Mouse (Mus musculus): ENCODE data around the gene Aox1.

The Aox1 gene

GRCm38 (mm10) chr1:58065151-58065550, 35.4 kb downstream of the Aox1 start:
- no peak for DNase-seq (ENCODE audit: low spot score in 2 of 2)

GRCm38 (mm10) chr1:58065606-58066005, 35.9 kb downstream of the Aox1 start:
- no peak for DNase-seq (ENCODE audit: low spot score in 2 of 2)

- no peak for DNase-seq (ENCODE audit: low spot score in 2 of 2)
These were observed 39.5 kb downstream of the Aox1 start for GRCm38 (mm10) chr1:58069181-58069580.

GRCm38 (mm10) chr1:58070091-58070490, 40.4 kb downstream of the Aox1 start:
- peak; percentile 39 to 57 for DNase-seq (ENCODE audit: low spot score in 2 of 2)

- DNase-seq (ENCODE audit: low spot score in 2 of 2): no peak
These were observed 41.3 kb downstream of the Aox1 start for GRCm38 (mm10) chr1:58071006-58071405.

GRCm38 (mm10) chr1:58071509-58071908, 41.8 kb downstream of the Aox1 start:
- no peak for DNase-seq (ENCODE audit: low spot score in 2 of 2)

- no peak for DNase-seq (ENCODE audit: low spot score in 2 of 2)
These were observed 42.7 kb downstream of the Aox1 start for GRCm38 (mm10) chr1:58072416-58072815.

- peak in 1 of 2 experiments; percentile 40 for DNase-seq (ENCODE audit: low spot score in 2 of 2)
These were observed 43.4 kb downstream of the Aox1 start for GRCm38 (mm10) chr1:58072991-58073730.

GRCm38 (mm10) chr1:58074266-58074665, 44.5 kb downstream of the Aox1 start:
- DNase-seq (ENCODE audit: low spot score in 2 of 2): no peak

GRCm38 (mm10) chr1:58077882-58078281, 48.2 kb downstream of the Aox1 start:
- DNase-seq (ENCODE audit: low spot score in 2 of 2): no peak

GRCm38 (mm10) chr1:58078390-58078789, 48.7 kb downstream of the Aox1 start:
- no peak for DNase-seq (ENCODE audit: low spot score in 2 of 2)

- DNase-seq (ENCODE audit: low spot score in 2 of 2): no peak
These were observed 50.0 kb downstream of the Aox1 start for GRCm38 (mm10) chr1:58079689-58080088.

GRCm38 (mm10) chr1:58080446-58080845, 50.7 kb downstream of the Aox1 start:
- DNase-seq (ENCODE audit: low spot score in 2 of 2): no peak

- DNase-seq (ENCODE audit: low spot score in 2 of 2): no peak
These were observed 51.6 kb downstream of the Aox1 start for GRCm38 (mm10) chr1:58081356-58081755.

- no peak for DNase-seq (ENCODE audit: low spot score in 2 of 2)
These were observed 59.6 kb downstream of the Aox1 start for GRCm38 (mm10) chr1:58089316-58089715.

GRCm38 (mm10) chr1:58090191-58090590, 60.5 kb downstream of the Aox1 start:
- no peak for DNase-seq (ENCODE audit: low spot score in 2 of 2)

GRCm38 (mm10) chr1:58091213-58091612, 61.5 kb downstream of the Aox1 start:
- DNase-seq (ENCODE audit: low spot score in 2 of 2): no peak

- DNase-seq (ENCODE audit: low spot score in 2 of 2): no peak
These were observed 62.3 kb downstream of the Aox1 start for GRCm38 (mm10) chr1:58091992-58092560.

GRCm38 (mm10) chr1:58097338-58097737, 67.6 kb downstream of the Aox1 start:
- no peak for DNase-seq (ENCODE audit: low spot score in 2 of 2)

GRCm38 (mm10) chr1:58099119-58099518, 69.4 kb downstream of the Aox1 start:
- no peak for DNase-seq (ENCODE audit: low spot score in 2 of 2)

- DNase-seq (ENCODE audit: low spot score in 2 of 2): no peak
These were observed 71.9 kb downstream of the Aox1 start for GRCm38 (mm10) chr1:58101531-58102146.

GRCm38 (mm10) chr1:58102494-58102893, 72.8 kb downstream of the Aox1 start:
- DNase-seq (ENCODE audit: low spot score in 2 of 2): no peak

GRCm38 (mm10) chr1:58105685-58106084, 76.0 kb downstream of the Aox1 start:
- DNase-seq (ENCODE audit: low spot score in 2 of 2): no peak
